Mouse (Mus musculus): Measurements from ENCODE around the gene Pakap. TPM values are rescaled to one million over a fixed set of nuclear protein-coding genes. Genes with fewer than 3 reads are reported as not detected.

Gene Pakap
- 0.75 and 1.1 TPM in 2 replicates for polyA plus RNA-seq (2012; ENCODE audit: low replicate concordance)

GRCm38 (mm10) chr4:57567666-57568206 lies at the start of gene Pakap:
Gene Pakap (plus strand): TSS chr4:57568179.

GRCm38 (mm10) chr4:57717354-57717753 lies 149.4 kb downstream of the Pakap start, which contains the start of gene Akap2:
Gene Akap2 (plus strand): TSS chr4:57717657.

DNA sequence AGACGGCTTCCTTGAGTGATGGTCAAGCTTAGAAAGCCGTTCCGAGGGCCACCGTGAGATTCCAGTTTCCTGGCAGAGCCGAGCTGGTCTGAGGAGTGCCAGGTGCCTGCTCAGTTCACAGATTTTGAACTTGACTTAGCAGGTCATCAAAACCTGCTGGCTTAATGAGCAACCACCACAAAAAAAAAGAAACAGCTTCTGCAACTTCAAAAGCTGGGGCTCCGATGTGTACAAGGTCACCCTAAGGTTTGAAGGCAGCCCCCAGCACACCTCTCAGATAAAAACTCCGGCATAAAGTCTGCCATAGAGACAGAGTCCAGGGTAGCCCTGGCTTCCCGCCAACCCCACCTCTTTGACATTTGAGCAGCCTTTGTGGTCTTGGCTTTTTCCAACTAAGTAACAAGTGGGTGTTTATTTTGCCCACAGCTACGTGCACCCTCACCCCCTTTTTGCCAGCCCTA lies 348.3 kb downstream of the Pakap start, which contains the start of gene D630039A03Rik:
Gene D630039A03Rik, minus strand, starts transcription at position 97 of the 461 bp plus-strand sequence.

Other genes with a start within 250 kb of the Pakap start
- gene Palm2, start 133.9 kb upstream of the Pakap start, polyA plus RNA-seq (2012; ENCODE audit: low replicate concordance) = not detected in 2 replicates
- gene Akap2, start 149.5 kb downstream of the Pakap start, polyA plus RNA-seq (2012; ENCODE audit: low replicate concordance) = 0.93 and 7.5 TPM in 2 replicates